Mouse (Mus musculus) heart, adult 11 months (tissue): ENCODE results near the gene Cdh12.
"Not testable (repeated sequence)": the region's sequence is repeated elsewhere in the genome, so short reads cannot be mapped to it uniquely, and the experiment has no call there.

Source experiments
- DNase-seq: peaks from one replicate; pipeline ENCODE4 v3.0.0; 2022

The Cdh12 gene

DNA sequence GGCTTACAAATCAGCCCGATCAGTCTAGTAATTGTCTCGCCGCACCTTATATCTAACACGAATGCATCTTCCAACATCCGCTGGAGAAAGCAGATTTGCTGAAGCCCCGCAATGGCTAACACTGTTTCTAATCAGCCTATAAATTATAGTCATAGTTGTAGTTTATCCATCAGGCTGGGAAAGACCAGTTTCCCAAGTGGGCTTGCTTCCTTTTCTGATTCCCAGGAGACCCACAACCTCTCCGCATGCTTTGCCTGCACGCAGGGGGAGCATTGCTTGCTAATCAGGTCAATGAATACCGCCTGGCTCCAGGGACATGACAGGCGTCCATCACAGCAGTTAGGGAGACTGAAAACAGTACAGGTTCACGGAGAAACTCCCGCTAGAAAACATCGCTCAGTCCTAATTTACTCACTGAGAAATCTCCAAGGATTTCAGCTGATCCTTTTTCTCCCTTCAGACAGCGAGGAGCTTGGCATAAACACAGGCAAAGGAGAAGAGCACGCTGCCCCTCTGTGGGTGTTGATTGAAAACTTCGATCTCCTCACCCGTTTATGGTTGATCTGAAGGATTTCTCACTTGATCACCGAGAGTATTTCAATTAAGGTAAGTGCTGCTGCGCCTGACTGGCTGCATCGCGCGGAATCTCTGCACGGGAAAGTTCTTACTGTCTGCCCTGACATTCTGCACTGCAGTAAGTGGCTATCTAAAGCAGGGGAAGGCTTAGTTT lies 662.0 kb downstream of the Cdh12 start:
- no peak for DNase-seq

GRCm38 (mm10) chr15:21114775-21115174 lies 665.7 kb downstream of the Cdh12 start:
- DNase-seq: not testable (repeated sequence)

DNA sequence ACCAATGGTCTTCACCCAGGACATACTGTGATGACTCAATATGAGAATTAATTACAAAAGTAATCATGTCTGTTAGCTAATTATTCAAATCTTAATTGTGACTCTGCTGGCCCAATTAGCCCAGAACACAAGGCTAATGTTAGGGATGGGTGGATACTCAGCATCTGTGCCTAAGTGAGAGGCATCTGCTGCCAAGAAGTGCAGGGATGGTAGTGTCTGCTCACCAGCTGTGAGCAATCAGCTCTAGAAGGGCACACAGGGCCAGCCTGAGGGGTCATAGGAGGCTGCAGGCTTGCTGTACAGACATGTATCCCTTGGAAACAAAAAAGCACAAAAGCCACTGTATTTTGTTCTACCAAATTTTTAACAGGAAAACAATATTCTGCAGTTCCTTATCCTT lies 681.6 kb downstream of the Cdh12 start:
- no peak for DNase-seq

GRCm38 (mm10) chr15:21132999-21133398 lies 683.9 kb downstream of the Cdh12 start:
- DNase-seq: no peak

DNA sequence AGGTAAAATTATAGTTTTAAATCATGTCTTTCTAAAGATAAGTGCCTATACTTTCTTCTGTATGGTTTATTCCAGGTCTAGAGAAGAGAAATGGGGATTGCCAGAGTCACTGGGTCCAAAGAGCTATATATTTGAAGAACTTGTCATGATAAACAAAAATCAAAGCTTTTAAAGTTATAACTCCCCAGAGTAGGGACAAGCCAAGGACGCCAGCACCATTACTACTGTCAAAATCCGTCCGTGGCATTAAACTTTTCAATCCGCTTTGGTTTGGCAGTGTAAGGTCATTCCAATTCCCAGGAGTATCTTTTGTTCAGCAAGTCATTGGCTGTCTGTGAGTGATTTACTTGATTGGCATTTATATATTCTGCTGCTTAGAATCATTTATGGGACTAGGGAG lies 697.8 kb downstream of the Cdh12 start:
- DNase-seq: no peak

DNA sequence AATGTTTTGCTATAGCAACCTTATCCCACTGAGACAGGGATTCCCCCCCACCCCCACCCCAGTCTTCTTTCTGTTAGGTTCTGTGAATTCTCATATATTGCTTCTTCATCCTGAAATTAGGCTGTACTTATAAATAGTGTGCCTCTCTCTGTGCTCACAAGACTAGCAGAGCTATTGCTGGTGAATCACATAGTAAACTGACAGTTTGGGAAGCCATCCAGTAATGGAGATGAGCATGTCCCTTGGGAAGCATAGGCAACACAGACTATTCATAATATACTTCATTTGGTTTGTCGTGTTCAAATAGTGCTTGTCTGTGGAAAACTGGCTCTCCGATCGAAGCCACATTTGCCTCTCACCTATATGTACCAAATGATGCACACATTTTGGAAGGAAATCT lies 704.5 kb downstream of the Cdh12 start:
- DNase-seq: no peak

- DNase-seq: no peak
Observed at GRCm38 (mm10) chr15:21179727-21180126, 730.7 kb downstream of the Cdh12 start.

DNA sequence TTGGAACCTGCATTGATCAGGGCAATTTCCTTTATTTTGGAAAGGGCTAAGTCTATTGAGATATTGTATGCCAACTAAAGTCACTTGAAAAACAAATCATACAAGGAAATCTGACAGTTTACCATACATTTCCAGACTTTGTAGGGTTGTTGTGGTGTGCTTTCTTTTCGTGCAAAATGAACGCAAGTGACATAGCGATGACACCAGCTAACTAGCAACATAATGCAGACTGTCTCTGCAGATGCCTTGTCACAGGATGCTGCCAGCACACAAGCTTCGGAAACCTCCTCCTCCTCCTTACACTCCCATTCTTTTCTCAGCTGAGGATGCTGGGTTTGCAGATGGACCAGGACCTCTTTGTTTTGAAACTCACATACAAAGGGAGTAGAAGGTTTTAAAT lies 731.1 kb downstream of the Cdh12 start:
- DNase-seq: no peak

DNA sequence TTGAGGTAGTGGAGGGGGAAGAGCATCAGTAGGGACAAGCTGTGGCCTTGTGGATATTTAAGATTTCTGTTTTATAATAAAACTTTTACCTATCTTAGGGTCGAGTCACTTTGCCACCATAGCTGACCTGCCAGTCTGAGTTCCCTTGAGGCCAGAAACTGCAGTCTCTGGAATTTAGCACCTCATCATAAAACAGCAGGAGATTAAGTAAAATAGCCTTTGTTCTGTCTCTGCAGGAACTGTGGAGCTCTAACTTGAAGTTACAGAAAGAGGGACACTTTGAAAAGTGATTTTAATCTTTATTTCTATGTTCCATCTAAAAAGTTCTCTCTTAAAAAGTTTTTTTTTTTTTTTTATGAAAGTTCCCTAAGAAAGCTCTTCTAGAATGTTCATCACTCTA lies 736.7 kb downstream of the Cdh12 start:
- no peak for DNase-seq

GRCm38 (mm10) chr15:21210089-21210488 lies 761.0 kb downstream of the Cdh12 start:
- DNase-seq: not testable (repeated sequence)

DNA sequence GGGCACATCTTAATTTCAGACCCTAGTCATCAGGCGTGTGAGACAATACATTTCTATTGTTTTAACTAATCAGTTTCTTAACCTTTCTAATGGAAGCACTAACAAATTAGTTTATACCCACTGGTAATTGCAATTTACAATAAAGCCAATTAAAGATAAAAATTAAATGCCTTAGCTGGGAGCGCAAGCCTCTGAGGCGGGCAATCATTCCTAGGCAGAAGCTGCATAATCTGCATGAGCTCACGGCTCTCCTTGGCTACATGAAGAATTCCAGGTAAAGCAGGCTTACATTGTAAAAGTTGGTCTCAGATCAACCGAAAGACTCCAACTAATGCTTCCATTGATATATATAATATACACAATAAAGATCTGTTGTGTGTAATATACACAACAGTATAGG lies 773.9 kb downstream of the Cdh12 start:
- no peak for DNase-seq

DNA sequence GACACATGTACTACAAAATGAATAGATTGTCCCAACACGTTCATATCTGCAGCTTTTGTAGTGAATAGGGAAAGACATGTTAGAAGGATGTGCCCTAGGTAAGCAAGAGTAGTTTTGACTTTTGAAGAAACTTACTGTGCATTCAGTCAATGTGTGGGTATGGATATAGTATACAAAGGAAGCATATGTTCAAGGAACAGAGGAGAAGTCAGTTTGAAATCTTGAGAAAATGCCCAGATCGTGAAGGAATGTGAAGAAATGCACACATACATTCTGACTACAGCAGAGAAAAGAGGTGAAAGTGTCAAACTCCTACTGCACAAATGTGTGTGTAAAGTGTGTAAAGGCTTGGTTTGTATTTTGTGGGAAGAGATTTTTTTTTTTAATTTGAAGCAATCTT lies 812.3 kb downstream of the Cdh12 start:
- DNase-seq: no peak

DNA sequence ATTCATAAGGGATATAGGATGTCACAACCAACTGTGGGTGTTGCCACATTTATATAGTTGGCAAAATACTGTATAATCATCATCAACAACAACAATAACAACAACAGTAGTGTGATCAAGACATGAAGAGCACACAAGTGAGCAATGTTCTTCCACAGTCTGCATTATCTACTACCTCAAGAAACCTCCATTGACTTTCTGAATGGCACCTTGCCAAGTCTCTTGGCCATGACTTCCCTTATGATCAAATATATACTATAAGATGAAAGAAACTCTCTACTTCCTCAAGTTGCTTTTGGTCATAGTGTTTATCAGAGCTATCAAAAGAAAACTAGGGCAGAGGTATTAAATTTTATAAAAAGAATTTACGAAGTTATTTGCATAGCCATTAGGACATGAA lies 820.8 kb downstream of the Cdh12 start:
- DNase-seq: no peak

- DNase-seq: no peak
Observed at GRCm38 (mm10) chr15:21297051-21297450, 848.0 kb downstream of the Cdh12 start.

DNA sequence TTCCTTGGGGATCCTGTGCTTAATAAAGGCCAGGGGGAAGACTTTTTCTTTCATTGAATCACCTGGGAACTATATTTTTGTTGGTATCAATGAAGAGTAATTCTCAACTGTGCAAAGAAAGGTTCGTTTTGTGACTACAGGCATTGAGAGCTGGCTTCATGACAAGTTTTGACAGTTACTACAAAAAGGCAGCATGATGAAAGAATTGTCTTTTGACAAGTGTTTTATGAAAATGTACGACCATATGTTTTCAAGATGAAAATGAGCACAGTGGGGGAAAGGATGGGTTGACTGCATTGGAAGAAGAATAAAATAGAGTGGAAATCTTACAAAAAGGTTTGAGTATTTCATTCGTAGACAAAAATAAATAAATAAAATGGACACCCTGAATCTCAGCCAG lies 866.4 kb downstream of the Cdh12 start:
- DNase-seq: no peak

- no peak for DNase-seq
Observed at GRCm38 (mm10) chr15:21343853-21344252, 894.8 kb downstream of the Cdh12 start.

- no peak for DNase-seq
Observed at GRCm38 (mm10) chr15:21344323-21344722, 895.3 kb downstream of the Cdh12 start.

DNA sequence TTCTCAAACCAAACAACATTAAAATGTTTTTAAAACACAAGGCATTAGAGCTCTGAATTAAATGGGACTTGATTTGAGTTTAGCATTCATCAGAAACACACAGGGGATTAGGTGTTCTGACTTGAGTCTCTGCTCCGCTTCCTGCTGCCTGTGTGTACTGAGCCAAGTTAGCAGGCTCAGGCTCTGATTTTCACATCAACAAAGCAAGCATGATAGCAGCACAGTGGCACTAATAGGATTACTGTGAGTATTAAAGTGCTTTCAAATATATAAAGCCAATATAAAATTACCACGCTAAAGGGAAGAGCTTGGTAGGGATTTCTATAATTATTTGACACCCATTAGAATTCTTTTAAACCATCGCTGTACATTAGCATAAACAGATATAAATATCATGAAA lies 895.7 kb downstream of the Cdh12 start:
- no peak for DNase-seq

DNA sequence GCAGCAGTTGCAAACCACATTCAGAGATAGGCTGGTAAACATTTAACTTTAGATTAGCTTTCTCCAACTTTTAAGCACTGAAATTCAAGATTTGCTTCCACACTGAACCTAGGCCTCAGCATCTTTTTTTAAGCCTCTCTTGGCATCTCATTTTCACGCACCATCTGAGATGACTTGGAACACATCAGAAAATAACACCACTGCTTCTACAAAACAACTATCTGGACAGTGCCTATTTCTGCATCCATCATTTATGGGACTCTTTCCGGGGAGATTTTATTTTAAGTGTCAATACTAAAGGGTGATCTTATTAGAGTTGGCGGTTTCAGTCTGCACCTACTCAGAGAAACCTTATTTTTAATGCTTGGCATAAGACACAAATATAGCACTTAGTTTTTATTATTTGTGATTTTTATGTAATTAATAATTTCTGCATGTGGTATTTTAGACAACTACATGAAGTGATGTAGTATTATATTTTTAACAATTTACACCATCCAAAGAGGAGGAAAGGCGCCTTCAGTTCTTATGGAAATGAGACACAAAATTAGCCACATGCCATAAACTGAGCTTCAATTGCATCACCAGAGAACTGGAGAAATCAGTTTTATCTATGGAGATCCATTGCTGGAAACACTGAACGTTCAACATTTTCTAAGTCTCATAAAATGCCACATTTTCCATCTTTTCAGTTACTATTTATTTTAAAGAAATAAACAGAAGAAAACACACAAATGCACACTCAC lies 906.5 kb downstream of the Cdh12 start:
- no peak for DNase-seq

- no peak for DNase-seq
Observed at GRCm38 (mm10) chr15:21366366-21366765, 917.3 kb downstream of the Cdh12 start.

- no peak for DNase-seq
Observed at GRCm38 (mm10) chr15:21375460-21375859, 926.4 kb downstream of the Cdh12 start.

DNA sequence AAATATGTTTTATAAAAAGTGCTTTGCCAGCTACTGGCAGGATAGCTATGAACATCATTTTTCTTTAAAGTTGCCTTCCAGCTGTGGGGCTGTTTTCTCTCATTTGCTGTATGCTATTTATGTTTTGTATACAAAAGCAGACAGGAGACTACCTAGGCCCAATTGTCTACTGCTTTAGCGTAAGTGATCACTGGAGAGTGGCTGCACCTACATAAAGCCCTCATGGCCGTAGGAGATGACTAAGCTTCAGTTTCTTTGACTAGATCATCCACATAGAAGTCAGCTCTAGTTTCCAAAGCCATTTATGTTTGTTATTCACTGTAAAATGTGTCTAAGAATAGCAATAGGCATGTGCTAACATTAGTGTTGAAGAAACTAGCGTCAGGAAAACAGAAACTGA lies 926.8 kb downstream of the Cdh12 start:
- peak; percentile 61 for DNase-seq

- peak; percentile 80 for DNase-seq
Observed at GRCm38 (mm10) chr15:21391442-21391841, 942.4 kb downstream of the Cdh12 start.

DNA sequence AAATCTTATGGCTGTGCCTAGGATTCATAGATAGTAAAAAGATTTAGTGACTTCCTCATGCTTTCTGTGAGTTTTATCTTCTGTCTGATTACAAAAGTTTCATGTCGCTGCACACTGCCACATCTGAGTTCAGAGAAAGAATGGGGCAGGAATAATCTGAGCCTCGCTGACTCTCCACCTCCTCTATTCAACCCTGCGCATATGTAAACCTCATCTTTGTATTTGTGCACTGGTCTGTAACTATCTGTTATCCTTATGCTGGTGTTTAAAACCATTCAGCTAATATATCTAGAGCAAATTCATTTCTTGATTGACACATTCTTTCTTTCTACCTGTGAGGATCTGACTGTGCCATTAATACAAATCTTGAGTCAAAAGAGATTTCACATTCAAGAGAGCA lies 944.0 kb downstream of the Cdh12 start:
- no peak for DNase-seq

DNA sequence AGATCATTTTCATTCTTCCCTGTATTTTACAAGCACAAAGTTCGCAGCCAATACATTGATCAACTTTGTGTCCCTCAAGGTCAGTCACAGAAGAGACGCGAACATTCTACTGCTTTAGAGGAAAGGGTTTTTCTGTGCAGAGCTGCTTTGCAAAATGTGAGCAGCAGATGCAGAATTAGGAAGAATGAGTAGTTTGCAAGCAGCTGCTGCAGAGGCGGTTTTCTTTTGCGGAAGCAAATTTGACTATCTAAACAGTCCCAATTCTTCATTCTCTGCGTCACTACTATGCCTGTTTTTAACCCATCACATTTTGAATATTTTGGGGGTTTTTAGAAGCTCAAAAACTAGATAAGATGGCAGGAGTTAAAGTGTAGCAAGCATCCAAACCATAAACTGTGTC lies 956.1 kb downstream of the Cdh12 start:
- no peak for DNase-seq
